Mouse (Mus musculus) megakaryocyte-erythroid progenitor cell, adult 5-6 weeks (primary cell): ENCODE results near the gene Sncg. TPM values are rescaled to one million over a fixed set of nuclear protein-coding genes. Genes with fewer than 3 reads are reported as not detected.
"Not testable (repeated sequence)": the region's sequence is repeated elsewhere in the genome, so short reads cannot be mapped to it uniquely, and the experiment has no call there.

Experiments used
- ATAC-seq: replicated peaks from 2 replicates; pipeline ENCODE4 v1.8.0; 2016; ENCODE audit warnings: mild to moderate bottlenecking, inconsistent platforms; ENCODE audit not compliant: severe bottlenecking, poor library complexity, low FRiP score, low TSS enrichment
- total RNA-seq, 2 experiments: library from RNA; stranded (forward) in 1 of 2; stranded (reverse) in 1 of 2; fragments of 200-1000, 215-1000 nt in 1 of 2; fragments of >200 nt in 1 of 2; fragmentation: Nextera tagmentation in 1 of 2; gene quantifications; 2 replicates each; pipeline ENCODE4 v1.2.3; 2014 to 2017

Gene Sncg
- not detected in 2 replicates for total RNA-seq (2014; fragmentation: Nextera tagmentation)
- total RNA-seq (2017): not detected in 2 replicates

DNA sequence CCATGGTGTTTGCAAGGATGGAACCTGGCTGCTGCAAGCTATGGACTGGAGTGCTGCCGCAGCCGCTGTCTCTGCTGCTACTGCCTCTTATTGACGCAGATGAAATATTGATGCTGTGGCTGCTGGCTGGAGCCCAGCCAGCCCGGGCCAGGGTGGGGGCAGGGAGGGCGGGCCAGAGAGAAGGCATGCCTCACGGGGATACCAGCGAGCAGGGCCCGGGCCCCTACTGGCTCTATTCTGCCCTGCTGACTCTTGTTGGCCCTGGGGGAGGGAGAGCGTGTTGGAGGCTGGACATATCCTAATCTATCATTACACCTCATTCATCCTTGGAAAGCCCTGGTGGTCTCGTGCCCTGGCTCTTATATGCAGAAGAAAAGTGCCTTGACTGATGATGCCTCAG is at the start of gene Sncg:
Gene Sncg (minus strand): TSS at position 213 of the 400 bp plus-strand sequence.
- no peak for ATAC-seq

DNA sequence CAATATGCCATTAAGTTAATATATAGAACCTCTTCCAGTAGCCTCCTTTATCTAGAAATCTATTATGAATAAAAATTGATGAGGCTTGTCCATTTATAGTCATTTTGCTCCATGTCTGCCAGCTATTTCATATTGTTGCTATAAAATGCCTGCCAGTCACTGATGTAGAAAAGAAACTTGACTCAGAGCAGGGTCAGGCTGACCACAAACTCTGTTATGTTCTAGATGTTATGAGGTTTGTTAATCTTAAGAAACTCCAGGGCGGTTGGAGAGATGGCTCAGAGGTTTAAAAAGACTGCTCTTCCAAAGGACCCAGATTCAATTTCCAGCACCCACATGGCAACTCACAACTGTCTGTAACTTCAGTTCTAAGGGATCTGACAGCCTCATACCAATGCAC is 46.5 kb upstream of the Sncg start:
- no peak for ATAC-seq

DNA sequence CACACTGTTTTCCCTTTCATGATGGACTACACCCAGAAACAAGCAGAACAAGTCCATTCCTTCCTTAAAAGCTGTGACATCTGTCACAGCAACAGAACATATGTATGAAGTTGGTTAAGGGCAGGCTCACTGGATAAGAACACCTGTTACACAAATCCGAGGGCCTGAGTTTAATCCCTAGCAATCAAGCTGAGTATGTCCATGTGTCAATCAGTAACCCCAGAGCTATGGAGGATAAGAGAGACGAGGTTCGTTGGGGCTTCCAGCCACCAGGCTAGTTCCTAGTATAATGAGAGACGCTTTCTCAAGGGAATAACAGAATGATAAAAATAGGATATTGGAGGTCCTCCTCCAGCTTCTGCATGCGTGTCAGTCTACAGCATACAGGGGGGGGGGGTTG is 42.9 kb upstream of the Sncg start:
- no peak for ATAC-seq

DNA sequence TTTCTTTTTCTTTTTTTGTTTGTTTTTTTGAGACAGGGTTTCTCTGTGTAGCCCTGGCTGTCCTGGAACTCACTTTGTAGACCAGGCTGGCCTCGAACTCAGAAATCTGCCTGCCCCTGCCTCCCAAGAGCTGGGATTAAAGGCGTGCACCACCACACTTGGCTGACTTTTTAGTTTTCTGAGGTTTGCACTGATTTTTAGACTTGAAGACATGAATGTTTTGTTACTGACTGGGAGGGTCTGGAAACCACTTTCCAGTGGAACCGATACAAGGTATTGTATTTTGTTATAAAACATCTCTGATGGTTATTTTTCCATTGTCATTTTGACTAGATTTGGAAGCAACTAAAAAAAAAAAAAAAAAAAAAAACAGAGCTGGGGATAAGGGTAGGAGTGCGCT is 42.4 kb upstream of the Sncg start:
- ATAC-seq: not testable (repeated sequence)

DNA sequence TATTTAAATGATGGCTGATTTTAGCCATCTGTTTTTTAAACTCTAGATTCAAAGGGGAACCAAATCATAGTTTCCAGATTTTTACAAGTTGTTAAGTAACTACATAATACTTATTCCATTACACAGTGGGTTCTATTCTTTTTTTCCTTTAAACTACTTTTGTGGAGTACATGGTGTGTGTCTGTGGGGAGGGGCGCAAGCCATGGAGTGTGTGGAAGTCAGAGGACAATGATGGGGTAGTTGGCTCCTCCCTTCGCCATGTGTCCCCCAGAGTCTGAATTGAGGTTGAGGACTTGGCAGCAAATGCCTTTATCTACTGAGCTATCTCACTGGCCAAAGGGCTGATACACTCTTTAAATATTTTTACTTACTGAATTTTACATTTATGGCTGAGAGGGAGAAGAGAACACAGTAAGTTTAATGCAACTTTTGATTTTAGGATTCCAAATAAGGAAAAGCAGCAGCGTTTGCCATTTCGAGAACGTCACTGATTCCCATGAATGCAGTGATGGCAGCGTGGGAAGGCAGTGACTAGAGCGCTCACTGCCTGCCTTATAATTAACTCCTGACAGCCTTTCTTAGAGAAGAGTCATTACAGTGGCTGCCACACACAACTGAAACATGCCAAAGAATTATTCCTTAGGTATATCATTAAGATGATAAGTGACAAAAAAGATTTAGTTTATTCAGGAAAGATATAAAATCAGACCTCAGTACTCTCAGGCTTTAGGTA is 37.7 kb upstream of the Sncg start:
- ATAC-seq: no peak

DNA sequence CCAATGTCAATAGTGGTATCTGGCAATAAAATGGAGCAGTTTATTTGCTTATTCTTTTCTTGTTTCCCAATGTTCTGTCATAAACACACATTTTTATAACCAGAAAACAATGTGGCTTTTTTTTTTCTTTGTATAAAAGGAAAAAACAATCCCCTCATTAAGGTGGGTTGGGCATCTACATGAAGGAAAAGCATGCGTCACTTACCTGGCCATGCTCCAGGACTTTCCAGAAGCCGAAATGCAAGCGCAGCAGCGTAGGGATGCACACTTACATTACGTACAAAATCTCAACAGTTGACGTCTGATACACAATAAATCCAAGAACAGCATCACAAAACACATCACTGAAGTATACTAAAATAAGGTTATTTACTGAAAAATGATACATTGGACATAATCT is 36.1 kb upstream of the Sncg start:
- no peak for ATAC-seq

DNA sequence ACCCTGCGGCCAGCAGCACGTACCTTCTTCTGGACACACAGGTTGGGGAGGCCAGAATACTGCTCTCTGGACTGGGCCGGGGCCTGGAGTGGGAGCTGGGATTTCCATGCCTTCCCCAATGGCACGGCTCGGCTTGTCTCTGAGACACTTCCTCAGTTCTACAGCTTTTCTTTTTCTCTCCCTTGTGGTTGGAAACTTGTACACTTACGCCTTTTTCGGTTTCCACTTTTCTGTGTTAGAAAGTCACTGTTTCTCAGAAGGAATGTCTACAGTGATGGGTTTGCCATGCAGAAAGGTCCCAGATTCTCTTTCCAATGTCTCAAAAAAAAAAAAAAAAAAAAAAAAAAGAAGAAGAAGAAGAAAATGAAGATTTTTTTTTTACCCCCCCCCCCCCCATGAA is 28.8 kb upstream of the Sncg start:
- ATAC-seq: no peak

DNA sequence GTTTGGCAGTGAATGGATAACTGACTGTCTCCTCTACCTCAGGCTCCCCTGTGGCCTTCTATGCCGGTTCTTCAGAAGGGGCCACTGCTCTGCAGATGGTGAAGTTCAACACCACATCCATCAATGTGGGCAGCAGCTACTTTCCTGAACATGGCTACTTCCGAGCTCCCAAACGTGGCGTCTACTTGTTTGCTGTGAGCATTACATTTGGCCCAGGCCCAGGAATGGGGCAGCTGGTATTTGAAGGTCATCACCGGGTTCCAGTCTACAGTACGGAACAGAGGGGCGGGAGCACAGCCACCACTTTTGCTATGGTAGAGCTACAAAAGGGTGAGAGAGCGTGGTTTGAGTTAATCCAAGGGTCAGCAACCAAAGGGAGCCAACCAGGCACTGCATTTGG is 28.3 kb upstream of the Sncg start:
- no peak for ATAC-seq

DNA sequence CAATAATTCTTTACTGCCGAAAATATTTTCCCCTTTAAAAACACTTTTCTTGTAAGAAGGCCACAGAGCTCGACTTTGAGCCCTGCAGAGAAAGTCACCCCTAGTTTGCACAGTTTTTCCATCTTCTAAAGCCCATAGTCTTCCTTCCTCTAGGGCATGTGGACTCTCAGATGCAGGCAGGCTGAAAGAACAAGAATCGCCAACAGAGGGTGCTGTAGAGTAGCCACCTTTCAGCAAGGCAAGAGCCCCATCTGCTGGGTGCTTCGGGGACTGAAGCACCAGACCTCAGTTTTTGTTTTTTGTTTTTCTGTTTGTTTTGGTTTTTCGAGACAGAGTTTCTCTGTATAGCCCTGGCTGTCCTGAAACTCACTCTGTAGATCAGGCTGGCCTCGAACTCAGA is 26.5 kb upstream of the Sncg start:
- peak; percentile 99 for ATAC-seq

DNA sequence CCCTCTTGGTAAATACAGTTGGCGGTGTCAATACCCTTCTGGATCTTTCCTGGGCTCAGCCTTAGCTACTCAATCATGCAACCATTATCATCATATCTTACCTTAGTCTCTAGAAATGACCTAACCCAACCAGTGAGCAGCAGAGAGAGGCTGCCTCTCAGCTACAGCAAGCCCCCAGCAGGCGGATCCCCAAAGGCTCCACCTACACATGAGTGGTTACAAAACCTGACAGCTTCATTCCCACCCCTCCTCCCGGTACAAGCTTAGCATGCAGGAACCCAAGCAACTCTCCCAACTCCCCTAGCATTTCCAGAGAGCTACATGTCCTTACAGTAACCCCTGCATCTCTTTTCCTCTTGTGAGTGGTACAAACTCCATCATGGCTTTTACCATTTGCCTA is 25.4 kb upstream of the Sncg start:
- no peak for ATAC-seq

DNA sequence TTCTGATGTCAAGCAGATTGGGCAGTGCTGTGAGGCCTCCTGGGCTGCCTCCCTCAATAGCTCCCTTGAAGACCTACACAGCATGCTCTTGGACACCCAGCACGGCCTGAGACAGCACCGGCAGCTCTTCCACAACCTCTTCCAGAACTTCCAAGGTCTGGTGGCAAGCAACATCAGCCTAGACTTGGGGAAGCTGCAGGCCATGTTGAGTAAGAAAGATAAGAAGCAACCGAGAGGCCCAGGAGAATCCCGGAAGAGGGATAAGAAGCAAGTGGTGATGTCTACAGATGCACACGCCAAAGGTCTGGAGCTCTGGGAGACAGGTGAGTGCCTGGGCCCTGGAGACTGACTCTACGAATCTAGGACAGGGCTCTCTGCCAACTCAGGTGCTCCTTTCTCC is 24.7 kb upstream of the Sncg start:
- no peak for ATAC-seq

DNA sequence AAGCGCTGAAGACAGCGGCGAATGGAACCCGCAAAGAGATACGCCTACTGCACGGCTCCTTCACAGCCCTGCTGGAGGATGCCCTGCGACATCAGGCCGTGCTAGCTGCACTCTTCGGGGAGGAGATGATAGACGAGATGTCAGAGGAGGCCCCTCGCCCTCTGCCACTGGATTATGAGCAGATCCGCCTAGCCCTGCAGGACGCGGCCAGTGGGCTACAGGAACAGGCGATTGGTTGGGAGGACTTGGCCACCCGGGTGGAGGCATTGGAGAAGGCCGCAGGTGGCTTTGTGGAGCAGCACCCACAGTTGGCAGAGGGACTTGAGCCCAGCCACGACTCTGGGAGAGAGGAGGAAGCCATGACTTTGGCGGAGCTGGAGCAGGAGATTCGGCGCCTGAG is 24.3 kb upstream of the Sncg start:
- no peak for ATAC-seq

DNA sequence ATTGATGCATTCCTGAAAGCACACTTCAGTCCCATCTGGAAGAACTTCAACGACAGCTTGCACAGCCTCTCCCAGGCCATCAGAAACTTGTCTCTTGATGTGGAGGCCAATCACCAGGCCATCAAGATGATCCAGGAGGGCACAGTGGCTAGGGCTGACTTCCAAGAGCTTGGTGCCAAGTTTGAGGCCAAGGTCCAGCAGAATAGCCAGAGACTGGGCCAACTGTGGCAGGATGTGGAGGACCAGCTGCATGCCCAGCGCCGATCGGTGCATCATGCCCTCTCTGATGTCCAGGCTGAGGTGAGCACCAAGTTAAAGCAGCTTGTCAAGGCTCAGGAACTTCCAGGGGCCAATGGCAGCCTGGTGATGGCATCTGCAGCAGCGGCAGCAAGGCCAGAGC is 23.3 kb upstream of the Sncg start:
- no peak for ATAC-seq

DNA sequence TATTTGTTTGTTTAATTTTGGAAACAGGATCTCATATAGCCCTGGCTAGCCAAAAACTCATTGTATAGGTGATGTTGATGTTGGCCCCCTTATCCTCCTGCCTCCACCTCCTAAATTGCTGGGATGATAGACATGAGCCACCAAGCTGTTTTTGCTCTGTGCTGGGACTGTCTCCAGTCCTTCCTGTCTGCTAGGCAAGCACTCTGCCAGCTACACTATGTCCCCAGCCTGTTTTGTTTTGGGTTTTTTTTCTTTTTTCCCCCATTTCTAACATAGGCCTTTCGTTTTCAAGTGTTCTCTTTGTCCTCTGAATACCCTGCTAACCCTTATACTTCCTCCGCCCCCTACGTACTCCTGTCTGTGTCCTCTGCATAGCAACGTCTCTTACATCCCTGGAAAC is 18.7 kb upstream of the Sncg start:
- ATAC-seq: no peak

DNA sequence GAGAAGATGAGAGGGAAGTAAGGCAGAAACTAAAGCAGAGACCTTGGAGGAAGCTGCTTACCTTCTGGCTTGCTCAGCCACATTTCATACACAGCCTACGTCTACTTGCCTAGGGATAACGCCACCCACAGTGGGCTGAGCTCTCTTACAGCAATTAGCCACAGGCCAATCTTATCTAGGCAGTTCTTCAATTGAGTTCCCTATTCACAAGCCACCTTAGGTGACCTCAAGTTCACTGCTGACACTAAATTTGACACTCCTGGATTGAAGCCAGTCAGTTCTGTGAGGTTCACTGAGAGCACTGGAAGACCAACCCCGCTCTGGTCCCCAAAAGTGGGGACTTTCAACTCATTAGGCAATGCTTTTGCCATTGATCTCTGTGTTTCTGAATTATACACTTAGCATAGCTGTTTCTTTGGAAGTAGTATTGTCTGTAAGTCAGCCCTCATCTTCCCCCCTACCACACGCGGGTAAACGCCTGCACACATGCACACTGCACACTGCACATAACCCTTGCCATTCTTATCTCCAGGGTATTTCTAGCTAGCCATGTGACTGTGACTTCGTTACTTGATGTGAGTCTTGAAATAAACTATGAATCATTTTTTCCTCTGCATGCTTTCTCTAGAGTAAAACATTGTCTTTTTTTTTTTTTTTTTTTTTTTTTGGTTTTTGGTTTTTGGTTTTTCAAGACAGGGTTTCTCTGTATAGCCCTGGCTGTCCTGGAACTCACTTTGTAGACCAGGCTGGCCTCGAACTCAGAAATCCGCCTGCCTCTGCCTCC is 8.5 kb upstream of the Sncg start:
- ATAC-seq: no peak

DNA sequence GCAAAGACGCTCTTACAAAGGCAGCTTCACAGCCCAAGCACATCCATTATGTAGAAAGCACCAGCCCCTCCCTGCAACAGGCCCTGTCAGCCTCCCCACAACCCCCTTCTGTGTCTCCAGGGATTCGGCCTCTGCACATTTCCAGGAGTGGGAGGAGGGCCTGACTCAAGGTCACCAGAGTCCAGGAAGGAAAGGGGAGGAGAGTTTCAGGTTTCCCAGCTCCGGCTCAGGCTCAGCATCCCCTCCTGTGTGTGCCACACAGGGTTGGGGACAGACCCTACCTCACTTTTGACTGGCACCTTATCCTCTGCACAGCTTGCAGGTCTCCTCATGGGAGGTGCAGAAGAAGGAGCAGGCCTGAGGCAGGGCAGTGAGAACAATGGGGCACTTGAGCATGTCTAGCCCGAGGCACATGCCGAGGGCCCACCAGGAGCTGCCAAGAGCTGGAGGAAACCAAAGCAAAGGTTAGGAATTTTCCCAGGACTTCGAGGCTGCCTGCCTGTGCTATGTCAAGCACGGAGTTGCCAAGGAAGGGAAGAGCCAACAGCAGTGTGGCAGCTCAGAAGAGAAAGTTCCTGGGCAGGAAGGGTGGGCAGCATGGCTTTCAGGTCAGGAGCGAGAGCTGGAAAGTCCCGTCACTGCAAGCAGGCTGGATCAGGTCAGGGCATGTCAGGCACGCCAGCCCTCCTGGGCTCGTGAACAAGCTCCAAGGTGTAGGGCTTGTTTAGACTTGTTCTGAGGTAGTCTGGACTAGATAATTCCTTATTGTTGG is 4.2 kb upstream of the Sncg start:
- ATAC-seq: no peak

DNA sequence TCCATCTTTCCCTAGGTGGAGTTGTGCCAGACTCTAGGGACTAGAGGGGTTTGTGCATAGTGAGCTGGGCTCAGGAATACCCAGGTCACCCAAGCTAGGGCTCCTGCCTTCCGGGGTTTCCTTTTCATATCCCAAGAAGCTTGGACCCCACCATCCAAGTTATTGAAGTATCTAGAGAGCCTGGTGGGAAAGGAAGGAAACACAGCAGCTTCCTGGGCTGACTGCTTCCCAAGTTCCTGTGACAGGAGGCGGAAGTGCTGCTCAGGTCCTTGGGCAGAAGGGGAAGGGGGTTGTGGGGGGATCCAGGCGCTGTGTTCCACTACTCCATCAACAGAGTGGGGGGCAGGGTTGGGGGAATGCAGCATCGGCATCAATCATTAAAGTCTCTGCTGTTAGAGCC is 2.5 kb upstream of the Sncg start:
- no peak for ATAC-seq

DNA sequence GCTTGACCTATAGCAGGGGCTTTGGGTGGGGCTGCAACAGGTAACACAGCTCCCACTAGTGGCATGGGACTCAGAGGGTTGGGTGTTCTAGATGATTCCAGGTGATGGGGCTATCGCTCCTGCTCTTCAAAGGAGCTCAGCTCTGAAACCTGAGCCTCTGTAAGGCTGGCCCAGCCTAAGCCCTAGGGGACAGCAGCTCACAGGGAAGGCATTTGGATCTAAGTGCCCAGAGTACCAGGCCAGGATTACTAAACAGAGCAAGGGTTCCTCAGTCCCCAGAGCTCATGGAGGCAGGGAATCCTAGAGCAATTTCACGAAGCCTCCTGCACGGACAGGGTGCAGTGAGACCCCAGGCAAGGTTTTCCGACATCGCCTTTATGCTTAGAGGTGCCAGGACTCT is 1.4 kb upstream of the Sncg start:
- no peak for ATAC-seq

DNA sequence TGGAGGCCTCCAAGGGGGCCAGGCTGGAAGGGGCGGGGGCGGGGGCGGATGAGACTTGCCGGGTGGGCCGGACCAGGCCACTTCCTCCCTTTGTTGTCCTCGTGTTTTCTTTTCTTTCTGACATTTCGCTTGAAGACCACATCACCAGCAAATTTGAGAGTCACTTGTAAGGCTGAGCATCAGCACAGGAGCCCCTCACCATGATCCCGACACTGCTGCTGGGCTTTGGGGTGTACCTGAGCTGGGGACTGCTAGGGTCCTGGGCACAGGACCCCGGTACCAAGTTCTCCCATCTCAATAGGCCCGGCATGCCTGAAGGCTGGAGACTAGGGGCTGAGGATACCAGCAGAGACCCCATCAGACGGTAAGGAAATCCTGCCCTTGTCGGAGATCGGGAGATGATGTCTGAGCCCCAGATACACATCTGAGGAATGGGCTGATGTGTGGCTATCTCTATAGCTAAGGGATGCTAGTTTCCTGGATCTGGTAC is 871 bp upstream of the Sncg start, which contains the start of gene Mmrn2:
Gene Mmrn2 (plus strand): TSS at position 51 of the 490 bp plus-strand sequence.
- ATAC-seq: no peak

DNA sequence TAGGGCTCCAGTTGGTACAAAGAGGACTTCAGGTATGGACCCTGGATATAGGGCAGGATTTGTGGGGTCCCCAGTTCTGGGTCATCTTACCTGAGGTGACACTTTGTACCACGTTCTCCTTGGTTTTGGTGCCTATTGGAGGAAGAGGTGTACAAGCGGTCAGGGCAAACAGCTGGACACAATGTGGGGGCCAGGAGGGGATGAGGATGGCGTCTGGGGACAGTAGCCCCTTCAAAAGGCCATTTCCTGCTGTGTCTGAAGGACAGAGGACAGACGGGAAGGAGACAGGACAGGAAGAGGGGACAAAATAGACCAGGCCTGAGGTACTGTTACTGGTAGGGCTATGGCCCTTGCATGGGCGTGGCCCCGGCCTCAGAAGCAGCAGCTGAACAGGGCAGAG is 1.0 kb downstream of the Sncg start:
- ATAC-seq: no peak
